Comparison of ENCODE assay signal across 8 mouse cellular contexts in the genomic region with DNA sequence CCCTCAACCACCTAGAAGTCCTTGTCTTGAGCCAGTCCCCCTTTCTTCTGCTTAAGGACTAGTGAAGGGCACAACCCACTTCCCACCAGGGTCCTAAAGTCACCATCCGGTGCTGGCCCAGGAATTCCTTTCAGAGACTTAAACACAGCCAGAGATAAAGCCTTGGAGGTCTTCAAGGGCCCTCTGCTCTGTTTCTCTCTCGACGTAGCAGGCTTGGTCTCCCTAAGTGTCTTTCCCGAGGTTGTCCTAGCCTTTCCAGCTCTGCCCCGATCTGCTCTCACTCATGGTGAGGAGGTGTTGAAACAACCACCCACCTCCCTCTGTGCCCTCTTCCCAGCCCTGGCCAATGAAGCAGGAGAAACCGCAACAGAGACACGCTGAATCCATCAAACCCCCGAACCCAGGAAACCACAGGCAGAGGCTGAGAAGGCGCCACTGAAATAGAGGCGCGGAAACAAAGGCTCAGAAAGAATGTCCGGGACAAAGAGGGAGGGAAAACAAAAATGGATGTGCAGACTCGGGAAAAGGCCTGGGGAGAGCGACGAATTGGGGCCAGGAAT. TPM values are rescaled to one million over a fixed set of nuclear protein-coding genes. Genes with fewer than 3 reads are reported as not detected.
DNase-seq lines count a peak whose midpoint lies in the region; ATAC-seq and TF ChIP-seq lines count a peak whose summit lies in the region.

No protein-coding gene starts in this region.

- H3K4me3 ChIP-seq in testis, adult 2 months (ENCODE audit: control insufficient read depth, low read depth, low read length): peak overlapping the region; percentile 36
- H3K4me3 ChIP-seq in forebrain, embryonic 15.5 days: peak overlapping the region; percentile 45
- H3K4me3 ChIP-seq in limb, embryonic 11.5 days (ENCODE audit: low read depth, low read length): peak overlapping the region; percentile 29
- peak overlapping the region; percentile 36 for H3K4me3 ChIP-seq in neural tube, embryonic 14.5 days (ENCODE audit: low read depth, low read length)

- no peak for TF ChIP-seq CTCF in testis, adult 2 months (IDR thresholded peaks at IDR 0.05; ENCODE audit: control insufficient read depth, insufficient read depth, insufficient replicate concordance, low read depth, low read length)

- peak overlapping the region; percentile 61 for H3K4me2 ChIP-seq in forebrain, embryonic 15.5 days (replicated peaks)
- H3K4me2 ChIP-seq in limb, embryonic 11.5 days (ENCODE audit: low read depth, severe bottlenecking): peak overlapping the region; percentile 74
- peak overlapping the region; percentile 79 for H3K4me2 ChIP-seq in neural tube, embryonic 14.5 days (ENCODE audit: low read depth, low read length)

- DNase-seq in testis, postnatal 10 days (ENCODE audit: low spot score): no peak
- DNase-seq in limb, embryonic 11.5 days (ENCODE audit: low spot score): peak; percentile 68
- no peak for DNase-seq in urinary bladder, postnatal 10 days (ENCODE audit: low spot score)
- no peak for DNase-seq in thymus, adult 18-20 months
- DNase-seq in urinary bladder, postnatal 4 days (ENCODE audit: low spot score in 2 of 2): no peak

- H3K9me3 ChIP-seq in forebrain, embryonic 15.5 days: no peaks in the 10 kb centered on the region
- H3K9me3 ChIP-seq in limb, embryonic 11.5 days (ENCODE audit: control insufficient read depth, low read length): no peaks in the 10 kb centered on the region
- H3K9me3 ChIP-seq in neural tube, embryonic 14.5 days (ENCODE audit: control insufficient read depth, low read length): no peaks in the 10 kb centered on the region

- peak overlapping the region; percentile 77 for H3K27ac ChIP-seq in testis, adult 2 months (ENCODE audit: control insufficient read depth, insufficient read depth, low read depth, low read length)
- H3K27ac ChIP-seq in forebrain, embryonic 15.5 days (replicated peaks): peak overlapping the region; percentile 94
- H3K27ac ChIP-seq in limb, embryonic 11.5 days (replicated peaks; ENCODE audit: low read depth, low read length): peak overlapping the region; percentile 98
- peak overlapping the region; percentile 96 for H3K27ac ChIP-seq in neural tube, embryonic 14.5 days (ENCODE audit: low read depth, low read length)

- H3K36me3 ChIP-seq in testis, adult 2 months (ENCODE audit: control insufficient read depth, insufficient read depth, low read length): no peaks in the 10 kb centered on the region
- H3K36me3 ChIP-seq in forebrain, embryonic 15.5 days: no peaks in the 10 kb centered on the region
- no peaks in the 10 kb centered on the region for H3K36me3 ChIP-seq in limb, embryonic 11.5 days (ENCODE audit: control insufficient read depth, insufficient read depth, low read length)
- no peaks in the 10 kb centered on the region for H3K36me3 ChIP-seq in neural tube, embryonic 14.5 days (ENCODE audit: control insufficient read depth, insufficient read depth, low read length)

- peak overlapping the region; percentile 52 for H3K9ac ChIP-seq in forebrain, embryonic 15.5 days (replicated peaks)
- peak overlapping the region; percentile 87 for H3K9ac ChIP-seq in limb, embryonic 11.5 days (ENCODE audit: low read length)
- H3K9ac ChIP-seq in neural tube, embryonic 14.5 days (replicated peaks; ENCODE audit: low read depth, low read length): peak overlapping the region; percentile 64

- H3K27me3 ChIP-seq in testis, adult 2 months (ENCODE audit: control insufficient read depth, insufficient read depth, low read length): no peaks in the 10 kb centered on the region
- H3K27me3 ChIP-seq in forebrain, embryonic 15.5 days: no peaks in the 10 kb centered on the region
- no peaks in the 10 kb centered on the region for H3K27me3 ChIP-seq in limb, embryonic 11.5 days (ENCODE audit: control insufficient read depth, insufficient read depth, low read length)
- H3K27me3 ChIP-seq in neural tube, embryonic 14.5 days (ENCODE audit: control insufficient read depth, insufficient read depth, low read length): no peaks in the 10 kb centered on the region

- peak; percentile 23; the same call in 1 of the 2 replicates for ATAC-seq in forebrain, embryonic 15.5 days (replicated peaks)
- ATAC-seq in limb, embryonic 11.5 days (ENCODE audit: insufficient number of reproducible peaks, low FRiP score, low TSS enrichment, low read depth): no peak
- ATAC-seq in neural tube, embryonic 14.5 days (ENCODE audit: low read depth): 0 out of 2 replicates have a peak, but pooled peaks have one; percentile 49

- H3K4me1 ChIP-seq in testis, adult 2 months (ENCODE audit: control insufficient read depth, insufficient read depth, low read length): peaks cover 8% of the 10 kb centered on the region
- H3K4me1 ChIP-seq in forebrain, embryonic 15.5 days: peaks cover 25% of the 10 kb centered on the region
- peaks cover 36% of the 10 kb centered on the region for H3K4me1 ChIP-seq in limb, embryonic 11.5 days (ENCODE audit: control insufficient read depth, insufficient read depth, low read length)
- H3K4me1 ChIP-seq in neural tube, embryonic 14.5 days (ENCODE audit: control insufficient read depth, insufficient read depth, low read length): peaks cover 21% of the 10 kb centered on the region

- TF ChIP-seq POLR2A in testis, adult 2 months (IDR thresholded peaks at IDR 0.05; ENCODE audit: control insufficient read depth, low read depth, low read length): no peak

- WGBS in forebrain, embryonic 15.5 days: under 1% methylated on average over 15 of the region's 15 CpGs
- WGBS in limb, embryonic 11.5 days: under 1% methylated on average over 15 of the region's 15 CpGs
- 1% methylated on average over 15 of the region's 15 CpGs for WGBS in neural tube, embryonic 14.5 days

RNA-seq across cellular contexts. Expression of a gene that starts 8.8 kb away (rescaled TPM):
- polyA plus RNA-seq in testis, adult 2 months (2012; rRNA removed): 8.0 and 16.8 TPM in 2 replicates
- 87.3 and 98.1 TPM in 2 replicates for polyA plus RNA-seq in forebrain, embryonic 15.5 days (2015; fragmentation: Nextera tagmentation; extraction: Ambion mirVana)
- polyA plus RNA-seq in limb, embryonic 11.5 days (2014; fragmentation: Nextera tagmentation; extraction: Ambion mirVana): 534 and 581 TPM in 2 replicates
- 156 and 196 TPM in 2 replicates for polyA plus RNA-seq in neural tube, embryonic 14.5 days (2014; fragmentation: Nextera tagmentation; extraction: Ambion mirVana)

RNA-seq across cellular contexts. Expression of a gene that starts 37.7 kb away (rescaled TPM):
- 0.58 and 1.0 TPM in 2 replicates for polyA plus RNA-seq in testis, adult 2 months (2012; rRNA removed)
- polyA plus RNA-seq in forebrain, embryonic 15.5 days (2015; fragmentation: Nextera tagmentation; extraction: Ambion mirVana): 5.4 and 6.0 TPM in 2 replicates
- polyA plus RNA-seq in limb, embryonic 11.5 days (2014; fragmentation: Nextera tagmentation; extraction: Ambion mirVana): 4.7 and 5.7 TPM in 2 replicates
- polyA plus RNA-seq in neural tube, embryonic 14.5 days (2014; fragmentation: Nextera tagmentation; extraction: Ambion mirVana): 0.76 and 1.4 TPM in 2 replicates
